Mouse (Mus musculus) telencephalon, adult 2 months (tissue): Measurements from ENCODE around the gene Aida.
"Not testable (repeated sequence)": the region's sequence is repeated elsewhere in the genome, so short reads cannot be mapped to it uniquely, and the experiment has no call there.

Experiments
- DNase-seq: peaks from one replicate; pipeline ENCODE4 v3.0.0-alpha.2; 2011; ENCODE audit warnings: low read depth, low spot score

Gene Aida

DNA sequence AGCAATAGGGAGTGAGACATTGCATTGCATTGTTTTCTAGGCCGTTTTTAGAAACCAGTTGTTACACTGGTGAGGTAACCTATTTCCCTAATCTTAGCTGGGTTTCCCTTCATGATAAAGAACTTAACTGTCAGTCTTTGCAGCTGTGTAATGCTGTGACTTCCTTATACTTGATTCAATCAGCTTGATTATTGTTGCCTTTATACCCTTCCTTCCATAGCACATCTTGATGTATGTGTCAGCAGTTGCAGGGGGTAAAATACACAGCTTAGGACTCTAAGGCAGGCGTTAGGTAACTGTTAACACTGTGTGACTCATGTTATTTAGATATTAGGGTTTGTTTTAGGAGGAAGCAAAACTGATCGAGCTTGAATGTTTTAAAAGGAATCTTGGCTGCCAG is 24.3 kb downstream of the Aida start:
- no peak for DNase-seq

DNA sequence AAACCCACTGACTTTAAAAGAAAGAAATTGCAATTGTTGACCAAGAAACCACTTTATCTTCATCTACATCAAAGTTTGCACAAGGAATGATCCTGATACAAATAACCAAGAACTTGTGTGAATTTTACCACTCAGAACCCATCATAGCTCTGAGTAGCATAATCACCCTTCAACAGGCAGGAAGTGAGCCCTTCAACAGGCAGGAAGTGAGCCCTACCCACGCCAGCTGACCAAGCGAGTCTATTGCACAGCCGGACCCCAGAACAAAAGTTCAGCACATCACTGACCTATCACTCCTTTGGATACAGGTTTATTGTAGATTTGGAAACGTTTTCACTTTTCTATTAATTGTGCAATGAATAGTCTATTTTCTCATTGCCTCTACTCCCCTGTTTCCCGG is 26.1 kb downstream of the Aida start:
- DNase-seq = not testable (repeated sequence)

DNA sequence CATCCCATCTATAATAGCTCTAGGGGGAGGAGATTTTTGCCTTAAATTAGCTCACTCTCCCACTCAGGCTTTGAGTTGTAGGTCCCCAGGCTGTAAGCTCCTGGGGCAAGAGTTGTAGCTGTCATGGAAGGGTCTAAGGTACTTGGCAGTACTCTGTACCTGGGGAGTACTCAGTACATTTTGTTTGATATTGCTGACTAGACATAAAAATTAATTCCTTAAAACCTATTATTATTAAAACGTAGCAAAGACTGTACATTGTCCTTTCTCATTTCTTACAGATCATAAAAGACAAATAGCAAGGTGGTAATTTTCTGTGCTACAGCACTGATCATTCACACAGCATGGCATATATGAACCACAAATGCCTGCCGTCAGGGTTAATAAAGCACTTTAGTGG is 27.5 kb downstream of the Aida start:
- no peak for DNase-seq

DNA sequence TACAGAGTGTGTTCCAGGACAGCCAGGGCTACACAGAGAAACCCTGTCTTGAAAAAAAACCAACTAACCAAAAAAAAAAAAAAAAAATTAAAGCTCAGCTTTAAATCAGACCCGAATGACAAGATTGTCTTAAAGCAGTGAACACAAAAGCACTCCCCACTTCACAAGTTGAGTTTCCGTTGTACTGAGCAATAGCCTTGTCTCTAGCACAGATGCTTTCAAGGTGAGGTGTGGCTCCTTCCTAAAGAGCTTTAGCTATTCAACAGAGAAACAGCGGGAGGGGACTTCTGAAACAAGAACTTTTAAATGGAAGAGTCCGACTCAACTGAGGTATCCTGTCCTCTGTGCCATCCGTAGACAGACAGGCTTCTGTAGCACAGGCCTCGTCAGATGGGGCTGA is 28.0 kb downstream of the Aida start:
- DNase-seq = no peak

DNA sequence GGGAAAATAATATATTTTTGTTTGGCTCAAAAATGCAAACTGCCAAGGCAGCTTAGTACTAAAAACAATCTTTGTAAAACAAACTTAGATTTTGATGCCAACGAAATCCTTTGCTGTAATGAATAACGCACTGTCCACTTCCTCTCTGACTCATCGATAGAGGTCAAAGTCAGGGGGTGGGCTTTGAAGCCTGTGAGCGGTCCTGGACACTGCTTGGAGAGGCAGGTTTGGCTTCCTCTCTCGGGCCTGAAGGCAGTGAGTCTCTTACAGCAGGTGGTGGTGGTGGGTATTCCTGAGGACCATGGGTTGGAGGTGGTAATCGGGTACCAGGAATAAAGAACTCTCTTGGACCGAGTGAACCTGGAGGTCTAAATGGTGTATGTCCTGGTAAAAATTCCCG is 30.8 kb downstream of the Aida start:
- no peak for DNase-seq

DNA sequence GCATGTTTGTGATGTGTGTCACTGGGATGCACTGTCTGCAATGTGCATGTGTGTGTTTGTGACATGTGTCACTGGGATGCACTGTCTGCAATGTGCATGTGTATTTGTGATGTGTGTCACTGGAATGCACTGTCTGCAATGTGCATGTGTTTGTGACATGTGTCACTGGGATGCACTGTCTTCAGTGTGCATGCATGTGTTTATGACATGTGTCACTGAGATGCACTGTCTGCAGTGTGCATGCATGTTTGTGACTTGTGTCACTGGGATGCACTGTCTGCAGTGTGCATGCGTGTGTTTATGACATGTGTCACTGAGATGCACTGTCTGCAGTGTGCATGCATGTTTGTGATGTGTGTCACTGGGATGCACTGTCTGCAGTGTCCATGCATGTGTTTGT is 46.5 kb downstream of the Aida start:
- not testable (repeated sequence) for DNase-seq

DNA sequence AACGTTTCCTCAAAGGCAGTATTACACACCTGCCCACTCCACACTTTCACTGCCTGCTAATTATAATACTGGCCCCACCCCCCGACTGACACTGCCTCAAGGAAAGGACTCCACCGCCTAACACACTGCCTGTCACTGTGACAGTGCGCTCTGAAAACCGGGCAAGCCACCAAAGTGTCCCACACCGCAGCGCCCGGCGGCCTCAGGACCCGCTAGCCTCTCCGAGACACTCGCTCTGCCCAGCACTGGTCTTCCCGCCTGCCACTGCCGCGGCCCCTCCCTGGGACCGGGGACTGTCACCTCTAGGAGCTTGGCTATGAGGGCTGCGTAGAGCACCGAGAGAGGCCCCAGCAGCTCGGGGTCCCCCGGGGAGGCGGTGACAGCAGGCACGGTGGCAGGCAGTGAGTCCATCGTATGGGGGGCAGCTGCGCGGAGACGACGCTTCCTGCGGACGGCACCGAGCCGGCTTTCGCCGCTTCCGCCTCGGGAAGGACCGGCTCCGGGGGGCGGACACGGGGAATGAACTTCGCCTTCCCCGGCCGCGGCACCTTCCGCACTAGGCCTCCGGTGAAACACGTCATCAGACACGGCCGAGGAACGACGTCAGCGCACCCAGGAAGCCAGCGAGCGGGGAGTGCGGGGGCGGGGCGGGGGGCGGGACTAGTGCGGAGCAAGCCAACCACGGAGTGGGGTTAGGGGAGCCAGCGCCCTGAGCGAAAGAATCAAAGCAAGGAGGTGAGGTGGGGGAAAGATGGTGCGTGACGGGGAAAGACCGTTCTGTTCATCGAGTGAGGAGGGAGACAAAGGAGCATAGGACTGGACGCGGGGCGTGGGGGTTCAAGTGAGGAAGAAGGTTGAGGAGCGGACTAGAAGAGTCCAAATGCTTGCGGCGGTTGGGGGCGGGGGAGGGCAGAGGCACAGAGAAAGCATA is 48.8 kb downstream of the Aida start:
- DNase-seq = peak; percentile 89

DNA sequence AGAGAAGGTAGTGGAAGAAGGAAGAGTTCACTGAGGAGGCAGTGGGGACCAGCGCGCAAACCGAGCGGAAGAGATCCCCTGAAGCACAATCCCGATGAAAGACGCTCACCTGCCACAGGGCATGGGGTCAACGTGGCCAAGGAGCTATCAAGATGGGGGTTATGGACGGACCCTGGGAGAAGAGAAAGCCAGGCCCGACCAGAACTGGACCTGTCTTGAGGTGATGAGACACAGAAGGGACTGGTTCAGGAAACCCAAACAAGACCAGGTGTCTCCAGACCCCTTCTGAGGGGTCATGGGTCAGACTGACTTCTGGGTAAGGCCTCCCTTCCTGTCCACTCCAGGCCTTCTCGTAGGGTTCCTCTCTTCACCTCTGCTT is 49.4 kb downstream of the Aida start:
- DNase-seq = no peak

DNA sequence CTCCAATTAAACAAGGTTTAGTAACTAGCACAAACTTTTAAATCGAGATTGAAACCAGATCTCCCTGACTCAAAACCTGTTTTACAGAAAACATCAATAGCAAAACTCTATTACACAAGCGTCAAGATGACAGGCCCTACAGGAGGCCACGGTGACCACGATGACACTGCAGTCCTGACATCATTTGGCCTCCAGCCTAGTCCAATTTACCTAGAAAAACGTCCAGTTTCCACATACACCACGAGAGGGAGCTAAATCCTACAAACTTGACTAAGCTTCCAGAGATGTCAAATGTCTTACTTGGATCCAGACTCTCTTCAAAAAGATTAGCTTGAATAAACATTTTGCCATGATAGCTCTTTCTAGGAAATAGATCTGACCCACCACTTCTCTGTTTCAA is 53.5 kb downstream of the Aida start:
- peak; percentile 40 for DNase-seq

DNA sequence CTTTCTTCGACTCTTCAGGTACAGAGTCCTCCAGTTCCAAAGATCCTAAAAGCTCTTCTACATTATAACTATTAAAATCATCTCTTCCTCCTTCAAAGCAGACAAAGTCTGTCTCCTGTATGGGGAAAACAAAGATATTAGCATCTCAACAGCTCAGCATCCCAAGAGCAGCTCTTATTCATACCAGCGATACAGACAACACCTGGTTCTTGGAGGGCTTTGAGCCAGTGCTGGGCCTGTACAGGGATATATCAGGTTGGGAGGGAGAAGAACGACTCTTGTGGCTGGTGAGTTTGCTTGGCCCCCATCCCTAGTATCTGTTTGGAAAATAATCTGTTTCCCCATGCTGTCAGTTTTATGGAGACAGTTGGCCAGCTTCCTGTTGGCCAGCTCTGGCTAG is 62.5 kb downstream of the Aida start:
- no peak for DNase-seq

DNA sequence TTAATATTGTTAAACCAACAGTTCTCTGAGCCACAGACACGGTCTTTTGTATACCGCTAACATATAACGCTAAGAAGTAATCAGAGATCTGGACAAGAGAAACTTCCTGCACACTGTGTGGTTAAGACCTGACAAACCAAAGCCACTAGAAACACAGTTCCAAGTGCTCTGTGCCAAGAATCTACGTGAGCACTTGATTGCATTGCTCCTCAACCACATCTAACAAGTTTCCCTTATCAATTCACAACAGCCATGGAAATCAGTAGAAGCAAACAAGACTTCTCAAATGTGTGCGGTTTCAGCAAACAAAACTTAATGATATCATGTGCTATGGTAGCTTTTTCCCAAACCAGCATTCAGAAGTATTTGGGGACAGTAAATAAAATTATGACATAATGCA is 65.9 kb downstream of the Aida start:
- DNase-seq = no peak

DNA sequence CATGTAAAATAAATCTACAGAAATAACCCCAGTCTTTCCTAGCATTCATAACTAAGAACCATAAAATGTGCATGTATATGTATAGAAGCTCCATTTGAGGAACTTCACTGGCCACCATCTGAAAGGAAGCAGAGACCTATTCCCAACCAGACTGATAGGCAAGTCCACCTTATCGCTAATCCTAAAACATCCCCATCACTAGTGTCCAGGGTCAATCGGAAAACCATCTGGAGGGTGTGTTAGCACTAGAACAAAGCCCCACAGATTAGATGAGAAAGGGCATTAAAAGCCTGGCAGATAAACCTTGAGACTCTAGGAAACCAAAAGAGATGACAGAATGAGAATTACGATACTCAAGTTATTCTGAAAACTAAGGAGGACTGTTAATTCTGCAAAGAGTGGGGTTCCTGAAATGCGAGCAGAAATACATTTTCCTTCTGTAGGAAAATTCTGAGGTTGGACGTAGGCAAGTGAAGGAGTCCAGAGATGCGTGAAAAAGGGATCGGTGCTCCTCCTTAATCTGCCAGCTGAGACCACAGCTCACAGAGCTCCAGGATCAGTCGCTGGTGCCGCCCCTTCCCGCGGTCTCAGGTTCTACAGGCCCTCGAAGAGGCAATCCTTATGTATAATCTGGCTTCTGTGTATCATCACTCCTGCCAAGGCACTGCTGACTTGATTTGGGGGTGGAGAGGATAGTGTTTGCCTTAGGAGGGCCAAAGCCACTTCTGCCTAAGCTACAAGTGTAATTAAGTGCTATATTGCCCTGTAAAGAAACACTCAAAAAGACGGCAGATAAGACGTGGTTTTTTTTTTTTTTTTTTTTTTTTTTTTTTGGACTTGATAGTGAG is 66.6 kb downstream of the Aida start:
- no peak for DNase-seq

DNA sequence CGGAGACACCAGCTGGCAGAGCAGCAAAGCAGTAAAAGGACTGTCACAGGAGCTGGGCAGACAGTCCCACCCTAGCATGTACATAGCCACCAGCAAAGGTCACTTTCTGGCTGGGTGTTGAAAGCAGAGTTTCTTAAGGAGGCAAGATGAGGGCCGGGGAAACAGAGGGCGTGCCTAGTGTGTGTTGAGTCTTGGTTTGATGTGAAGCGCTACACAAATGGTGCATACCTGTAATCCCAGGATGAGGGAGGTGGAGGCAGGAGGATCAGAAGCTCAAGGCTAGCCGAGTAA is 67.1 kb downstream of the Aida start:
- DNase-seq = no peak

DNA sequence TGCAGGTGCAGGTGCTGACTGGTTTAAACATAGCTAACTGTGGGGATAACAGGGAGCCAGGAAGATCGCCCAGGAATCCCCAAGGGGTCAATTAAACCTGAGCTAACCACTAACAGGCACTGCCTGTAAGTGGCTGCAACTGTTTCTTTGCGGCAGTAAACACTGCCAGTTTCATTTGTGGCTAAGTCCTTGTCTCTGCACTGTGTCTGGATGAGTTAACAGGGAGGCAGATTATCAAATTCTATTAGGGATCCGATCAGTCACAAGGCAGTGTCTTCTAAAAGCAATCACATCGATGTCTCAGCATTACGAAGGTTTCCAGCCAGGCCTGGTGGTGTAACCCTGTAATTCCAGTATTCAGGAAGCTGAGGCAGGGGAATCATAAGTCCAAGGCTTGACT is 70.0 kb downstream of the Aida start:
- DNase-seq = no peak

DNA sequence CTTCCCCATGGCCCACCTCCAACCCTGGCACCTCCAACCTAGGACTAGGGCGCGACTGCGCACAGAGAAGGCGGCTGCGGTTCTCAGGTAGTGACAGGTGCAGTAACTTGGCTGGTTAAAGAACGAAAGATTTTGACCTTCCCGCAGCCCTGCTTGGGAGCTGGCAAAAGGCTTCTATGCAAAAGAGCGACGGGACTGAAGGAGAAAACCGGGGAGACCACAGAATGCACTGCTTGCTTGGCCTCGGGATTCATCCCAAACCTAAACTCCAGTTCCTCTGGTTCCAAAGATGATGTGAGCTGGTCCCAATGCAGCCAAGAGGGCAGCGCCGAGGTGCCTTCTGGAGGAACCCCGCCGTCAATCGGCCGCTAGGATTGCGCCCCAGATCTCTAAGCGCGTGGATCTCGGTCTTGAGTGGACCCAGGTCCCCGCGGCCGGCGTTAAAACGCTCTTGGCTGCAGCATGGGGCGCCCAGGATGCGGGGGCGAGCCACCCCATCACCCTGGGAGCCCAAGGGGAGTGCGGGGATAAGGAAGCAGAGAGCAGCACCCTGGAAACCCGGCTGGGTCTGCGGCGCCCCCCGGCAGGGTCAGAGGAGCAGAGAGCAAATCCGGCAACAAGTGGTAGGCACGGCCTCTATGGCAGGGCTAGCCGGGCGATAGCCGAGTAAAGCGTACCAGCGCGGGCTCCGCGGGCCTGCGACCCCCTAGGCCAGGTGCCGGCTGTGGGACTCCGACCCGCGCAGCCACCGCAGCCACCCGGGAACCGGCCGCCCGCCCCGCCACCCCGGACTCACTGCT is 72.4 kb downstream of the Aida start:
- DNase-seq = no peak

DNA sequence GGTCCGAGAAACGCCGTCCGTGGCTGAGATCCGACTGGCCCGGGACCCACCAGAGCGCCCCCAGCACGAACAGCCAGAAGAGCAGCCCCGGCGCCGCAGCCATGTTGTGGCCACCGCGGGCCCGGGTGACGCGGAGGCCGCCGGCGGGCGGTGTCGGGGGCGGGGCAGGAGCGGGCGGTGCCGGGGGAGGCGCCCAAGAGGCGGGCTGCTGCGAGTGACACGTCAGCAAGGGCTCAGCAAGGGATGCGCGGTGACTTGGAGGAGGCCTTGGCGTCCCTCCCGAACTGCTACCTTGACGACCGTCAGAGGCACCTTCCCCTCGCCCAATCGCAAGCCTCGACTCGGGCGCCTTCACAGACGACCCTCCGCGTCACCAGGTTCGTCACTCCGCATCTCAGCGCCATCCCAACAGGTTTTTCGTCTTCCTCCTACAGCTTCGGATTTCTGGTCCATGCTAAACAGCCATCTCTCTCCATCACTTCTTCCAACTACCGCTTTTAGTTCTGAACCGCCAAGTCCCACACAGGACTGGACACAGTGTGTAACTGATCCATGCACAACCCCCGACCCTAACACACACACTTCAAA is 73.1 kb downstream of the Aida start, which contains the start of gene Mia3:
Gene Mia3 (minus strand): TSS at position 127 of the 588 bp plus-strand sequence.
- peak; percentile 99 for DNase-seq

DNA sequence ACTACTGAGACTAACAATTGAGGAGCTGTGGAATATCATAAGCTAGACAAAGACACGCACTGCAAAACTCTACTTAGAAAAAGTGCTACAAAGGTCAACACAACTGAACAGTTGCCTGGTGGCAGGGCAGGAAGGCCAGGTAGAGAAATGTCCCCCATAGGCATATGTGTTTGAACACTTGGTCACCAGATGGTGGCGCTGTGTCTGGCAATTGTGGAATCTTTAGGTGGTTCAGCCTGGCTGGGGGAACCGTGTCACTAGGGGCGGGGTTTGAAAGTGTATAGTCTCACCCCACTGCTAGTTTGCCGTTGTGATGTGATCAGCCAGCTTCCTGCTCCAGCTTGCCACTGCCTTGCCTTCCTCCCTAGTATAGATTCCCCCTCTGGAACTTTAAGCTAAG is 78.3 kb downstream of the Aida start:
- no peak for DNase-seq
